Mouse (Mus musculus) adrenal gland, adult 8-10 months (tissue): ENCODE data around the gene Stk32c. TPM values are rescaled to one million over a fixed set of nuclear protein-coding genes. Genes with fewer than 3 reads are reported as not detected.

Experiments
- total RNA-seq, 4 experiments: library from RNA; stranded (reverse); gene quantifications; 2 replicates each; pipeline ENCODE4 v1.2.4; 2022

Gene Stk32c
- total RNA-seq, 4 experiments from 2014 or later, result 4.0 to 6.7 (median 5.4) TPM

Other genes starting within 250 kb of the Stk32c start
- gene Dpysl4, start 127.3 kb downstream of the Stk32c start, total RNA-seq, result 1 to 10 TPM; 1.1 to 3.2 (median 2.5) TPM
- 10 to 100 TPM in 1 of 4 experiments, 1 to 10 TPM in 3; 6.5 to 10.4 (median 7.7) TPM for gene Lrrc27, start 319 bp downstream of the Stk32c start, total RNA-seq
- 10 to 100 TPM; 13.5 to 20.4 (median 17.0) TPM for gene Pwwp2b, start 35.2 kb upstream of the Stk32c start, total RNA-seq
- 10 to 100 TPM; 85.2 to 98.8 (median 89.6) TPM for gene Inpp5a, start 175.8 kb upstream of the Stk32c start, total RNA-seq